Mouse (Mus musculus) CH12.LX (cell line): ENCODE measurements at regions not wholly inside any gene's neighbourhood (a gene's known extent, or its start where the extent isn't known, plus 50 kb on each side); places are given as distances from the start of the nearest gene placed in this dataset.
A peak's percentile ranks its signal among the peaks of the same experiment; 100 is the strongest.

Source experiments
- DNase-seq: peaks from one replicate; pipeline ENCODE4 v3.0.0-alpha.2; 2013; ENCODE audit errors: extremely low read depth
- H3K27ac ChIP-seq: 2 replicates; pipeline ENCODE4 v1.5.1; 2012; ENCODE audit warnings: low read depth, mild to moderate bottlenecking, control low read depth, moderate library complexity; ENCODE audit not compliant: insufficient read depth
- H3K27me3 ChIP-seq: replicated peaks from 2 replicates; pipeline ENCODE3; 2012; ENCODE audit warnings: inconsistent platforms
- H3K36me3 ChIP-seq, 2 experiments: replicated peaks in 1 of 2; 2 replicates each; pipeline versions ENCODE3 to v1.6.1; 2012; ENCODE audit warnings: inconsistent platforms in 1 of 2, low read length in 1 of 2, mild to moderate bottlenecking in 1 of 2, mixed read lengths in 1 of 2, moderate library complexity in 1 of 2; ENCODE audit not compliant: control insufficient read depth in 1 of 2, insufficient read depth in 1 of 2
- H3K4me1 ChIP-seq, 2 experiments: 2 replicates each; pipeline ENCODE4 v1.6.1; 2012; ENCODE audit warnings: inconsistent platforms in 1 of 2, moderate library complexity in 1 of 2; ENCODE audit not compliant: insufficient read depth in 2 of 2, control insufficient read depth in 1 of 2
- H3K4me2 ChIP-seq: 2 replicates; pipeline ENCODE4 v1.6.1; 2012; ENCODE audit warnings: low read depth, mild to moderate bottlenecking, control low read depth; ENCODE audit not compliant: poor library complexity, insufficient read depth, severe bottlenecking
- H3K4me3 ChIP-seq, 3 experiments: fragments of 150-350 bp in 1 of 3; sonication (generic) in 1 of 3; replicated peaks in 1 of 3; 2 replicates each; pipeline versions ENCODE3 to v1.5.1; 2011 to 2012; ENCODE audit warnings: low read depth in 2 of 3, low read length in 2 of 3, mild to moderate bottlenecking in 2 of 3, moderate library complexity in 2 of 3, control low read depth in 1 of 3, improper control_type of control experiment in 1 of 3, inconsistent platforms in 1 of 3, mixed read lengths in 1 of 3; ENCODE audit not compliant: poor library complexity in 1 of 3
- H3K79me2 ChIP-seq: replicated peaks from 2 replicates; pipeline ENCODE4 v1.6.1; 2012; ENCODE audit warnings: mild to moderate bottlenecking, moderate library complexity; ENCODE audit not compliant: control insufficient read depth, poor library complexity, insufficient read depth, severe bottlenecking; ENCODE audit errors: extremely low read depth
- H3K9ac ChIP-seq: 2 replicates; pipeline ENCODE4 v1.6.1; 2012; ENCODE audit warnings: low read depth, mild to moderate bottlenecking, control low read depth, moderate library complexity; ENCODE audit not compliant: insufficient read depth
- H3K9me3 ChIP-seq: replicated peaks from 2 replicates; pipeline ENCODE3; 2012; ENCODE audit warnings: low read length, inconsistent platforms, mixed read lengths
- BHLHE40 ChIP-seq: IDR thresholded peaks from 2 replicates; pipeline ENCODE4 v1.6.1; 2011; ENCODE audit warnings: mild to moderate bottlenecking, low read depth, low read length, improper control_type of control experiment
- CHD2 ChIP-seq: IDR thresholded peaks from 2 replicates; pipeline ENCODE4 v1.6.1; 2011; ENCODE audit warnings: low read length, improper control_type of control experiment
- CTCF ChIP-seq, 2 experiments: IDR thresholded peaks in 1 of 2; conservative IDR thresholded peaks in 1 of 2; 2 replicates each; pipeline ENCODE4 v1.5.1; 2011 to 2012; ENCODE audit warnings: low read depth in 2 of 2, low read length in 2 of 2, improper control_type of control experiment in 1 of 2, inconsistent platforms in 1 of 2, mild to moderate bottlenecking in 1 of 2, moderate library complexity in 1 of 2
- E2F4 ChIP-seq: IDR thresholded peaks from 2 replicates; pipeline ENCODE4 v1.6.1; 2011; ENCODE audit warnings: low read depth, low read length, improper control_type of control experiment; ENCODE audit not compliant: insufficient replicate concordance
- ELF1 ChIP-seq: IDR thresholded peaks from 2 replicates; pipeline ENCODE4 v1.6.1; 2014; ENCODE audit warnings: low read depth, mild to moderate bottlenecking, inconsistent platforms, low read length, improper control_type of control experiment
- GABPA ChIP-seq: IDR thresholded peaks from 2 replicates; pipeline ENCODE4 v1.6.1; 2012; ENCODE audit warnings: low read depth, low read length, improper control_type of control experiment, inconsistent platforms; ENCODE audit not compliant: insufficient replicate concordance
- JUN ChIP-seq: IDR thresholded peaks from 2 replicates; pipeline ENCODE4 v1.6.1; 2011; ENCODE audit warnings: low read depth, mild to moderate bottlenecking, low read length, improper control_type of control experiment, moderate library complexity; ENCODE audit not compliant: insufficient read depth
- JUND ChIP-seq: conservative IDR thresholded peaks from 2 replicates; pipeline ENCODE4 v1.6.1; 2011; ENCODE audit warnings: low read depth, low read length, improper control_type of control experiment
- KAT2A ChIP-seq: IDR thresholded peaks from 2 replicates; pipeline ENCODE4 v1.6.1; 2012; ENCODE audit warnings: low read length, improper control_type of control experiment, inconsistent platforms; ENCODE audit not compliant: insufficient replicate concordance
- MAX ChIP-seq: IDR thresholded peaks from 2 replicates; pipeline ENCODE4 v1.6.1; 2011; ENCODE audit warnings: low read length, improper control_type of control experiment
- MAZ ChIP-seq: IDR thresholded peaks from 2 replicates; pipeline ENCODE4 v1.6.1; 2012; ENCODE audit warnings: low read depth, mild to moderate bottlenecking, inconsistent platforms, low read length, improper control_type of control experiment, moderate library complexity
- MEF2A ChIP-seq: IDR thresholded peaks from 2 replicates; pipeline ENCODE4 v1.6.1; 2014; ENCODE audit warnings: low read depth, mild to moderate bottlenecking, inconsistent platforms, low read length, improper control_type of control experiment, borderline replicate concordance
- NELFE ChIP-seq: IDR thresholded peaks from 2 replicates; pipeline ENCODE4 v1.6.1; 2011; ENCODE audit warnings: low read depth, low read length, improper control_type of control experiment
- NRF1 ChIP-seq: IDR thresholded peaks from 2 replicates; pipeline ENCODE4 v1.6.1; 2014; ENCODE audit warnings: low read depth, mild to moderate bottlenecking, inconsistent platforms, low read length, improper control_type of control experiment, moderate library complexity
- PAX5 ChIP-seq: IDR thresholded peaks from 2 replicates; pipeline ENCODE4 v1.6.1; 2012; ENCODE audit warnings: low read length, inconsistent platforms, mixed read lengths
- POLR2AphosphoS2 ChIP-seq: IDR thresholded peaks from 2 replicates; pipeline ENCODE4 v1.6.1; 2011; ENCODE audit warnings: low read depth, low read length, improper control_type of control experiment
- RAD21 ChIP-seq: IDR thresholded peaks from 2 replicates; pipeline ENCODE4 v1.6.1; 2011; ENCODE audit warnings: low read depth, mild to moderate bottlenecking, low read length, improper control_type of control experiment, moderate library complexity
- SMC3 ChIP-seq: IDR thresholded peaks from 2 replicates; pipeline ENCODE4 v1.6.1; 2011; ENCODE audit warnings: low read depth, low read length, improper control_type of control experiment
- TCF12 ChIP-seq: IDR thresholded peaks from 2 replicates; pipeline ENCODE4 v1.6.1; 2014; ENCODE audit warnings: low read depth, mild to moderate bottlenecking, inconsistent platforms, low read length, improper control_type of control experiment
- UBTF ChIP-seq: IDR thresholded peaks from 2 replicates; pipeline ENCODE4 v1.6.1; 2012; ENCODE audit warnings: low read depth, mild to moderate bottlenecking, inconsistent platforms, low read length, improper control_type of control experiment, moderate library complexity
- USF2 ChIP-seq: conservative IDR thresholded peaks from 2 replicates; pipeline ENCODE4 v1.6.1; 2011; ENCODE audit warnings: low read depth, low read length, improper control_type of control experiment
- ZMIZ1 ChIP-seq: IDR thresholded peaks from 2 replicates; pipeline ENCODE4 v1.6.1; 2012; ENCODE audit warnings: low read depth, mild to moderate bottlenecking, inconsistent platforms, low read length, improper control_type of control experiment
- dilution Hi-C: fragments of 300-500 bp; cut with MboI; formaldehyde crosslinking; loops from 2 replicates; pipeline ENCODE4 v1.14.3; 2020; ENCODE audit warnings: low sequenced_read_pairs; ENCODE audit not compliant: extremely low pct_unique_long_range_greater_than_20kb, extremely low pct_ligation_motif_present
- in situ Hi-C: fragments of 300-500 bp; cut with MboI; formaldehyde crosslinking; loops from 3 replicates; pipeline ENCODE4 v1.14.3; 2019; ENCODE audit warnings: low sequenced_read_pairs, low pct_ligation_motif_present, low pct_unique_long_range_greater_than_20kb, mixed read lengths

DNA sequence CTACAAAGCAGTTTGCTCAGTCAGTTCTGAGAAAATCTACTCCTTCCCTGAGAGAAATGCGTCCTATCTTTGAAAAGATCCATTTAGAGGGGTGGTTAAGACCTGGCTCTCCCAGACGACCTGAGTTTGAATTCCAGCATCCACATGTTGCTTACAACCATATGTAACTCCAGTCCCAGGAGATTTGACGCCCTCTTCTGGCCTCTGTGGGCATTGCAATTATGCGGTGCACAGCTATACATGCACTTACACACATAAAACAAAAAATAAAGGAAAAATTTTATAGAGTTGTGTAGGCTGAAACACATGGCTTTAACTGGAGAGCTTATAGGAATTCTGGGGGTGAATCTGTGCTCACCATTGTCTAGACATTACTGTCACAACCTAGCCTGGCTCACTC is 281.0 kb downstream of the Adra2a start:
- in situ Hi-C loops = no loop called here
- dilution Hi-C loops = no loop called here
- H3K27ac ChIP-seq = no peak overlapping the region
- no peak overlapping the region for H3K4me3 ChIP-seq
- H3K9ac ChIP-seq = no peak overlapping the region
- peak; percentile 17 for DNase-seq
- H3K4me1 ChIP-seq = peaks cover 0 to 5% of the 10 kb centered on the region in 2 experiments; a peak in 1 of 4 replicates
- H3K4me2 ChIP-seq = no peak overlapping the region
- TF ChIP-seq CTCF (conservative IDR thresholded peaks at IDR 0.05 in 1 of 2, IDR thresholded peaks at IDR 0.05 in 1 of 2; ENCODE audit: low read depth in 2 of 2, low read length in 2 of 2) (peak; percentile 34 to 51; a peak in 2 of 4 replicates), NELFE (no peak), RAD21 (peak; percentile 36), SMC3 (peak; percentile 40), ZMIZ1 (no peak), GABPA (no peak), UBTF (no peak), NRF1 (no peak)
- no peaks in the 10 kb centered on the region for H3K36me3 ChIP-seq
- H3K9me3 ChIP-seq = no peaks in the 10 kb centered on the region
- H3K79me2 ChIP-seq = no peaks in the 10 kb centered on the region
- H3K27me3 ChIP-seq = no peaks in the 10 kb centered on the region

DNA sequence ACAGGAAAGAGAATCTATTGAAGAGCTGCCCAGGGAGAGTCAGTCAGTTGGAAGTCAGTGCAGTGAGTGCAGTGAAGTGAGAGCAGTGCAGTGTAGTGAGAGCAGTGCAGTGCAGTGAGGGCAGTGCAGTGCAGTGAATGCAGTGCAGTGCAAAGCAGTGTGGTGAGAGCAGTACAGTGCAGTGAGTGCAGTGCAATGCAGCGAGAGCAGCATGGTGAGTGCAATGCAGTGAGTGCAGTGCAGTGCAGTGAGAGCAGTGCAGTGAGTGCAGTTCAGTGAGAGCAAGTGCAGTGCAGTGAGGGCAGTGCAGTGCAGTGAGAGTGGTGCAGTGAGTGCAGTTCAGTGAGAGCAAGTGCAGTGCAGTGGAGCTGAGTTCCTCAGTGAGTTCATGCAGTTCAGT is 288.2 kb downstream of the Adra2a start:
- dilution Hi-C loops (no loop called here), in situ Hi-C loops (no loop called here)
- H3K4me2 ChIP-seq = no peak overlapping the region
- H3K4me3 ChIP-seq = no peak overlapping the region
- no peak for DNase-seq
- H3K9ac ChIP-seq = no peak overlapping the region
- peaks cover 0 to 2% of the 10 kb centered on the region in 2 experiments for H3K36me3 ChIP-seq
- no peaks in the 10 kb centered on the region for H3K27me3 ChIP-seq
- peaks cover 4% of the 10 kb centered on the region for H3K9me3 ChIP-seq
- H3K27ac ChIP-seq = no peak overlapping the region
- H3K4me1 ChIP-seq = no peaks in the 10 kb centered on the region
- TF ChIP-seq BHLHE40 (no peak), SMC3 (no peak), USF2 (no peak), PAX5 (no peak), E2F4 (no peak), CHD2 (no peak), JUND (no peak), MEF2A (no peak), JUN (no peak), TCF12 (no peak), KAT2A (no peak), POLR2AphosphoS2 (no peak), MAX (no peak), ELF1 (no peak), MAZ (no peak)
- no peaks in the 10 kb centered on the region for H3K79me2 ChIP-seq
